Mouse (Mus musculus) cortical plate, adult 2 months (tissue): ENCODE data around the gene Ptprn2.

Source experiments
- CTCF ChIP-seq: fragments of 200-500 bp; IDR thresholded peaks from 2 replicates; pipeline ENCODE4 v1.5.1; 2011; ENCODE audit warnings: mild to moderate bottlenecking, control low read depth, low read length; ENCODE audit not compliant: insufficient read depth; ENCODE audit errors: extremely low read depth
- POLR2A ChIP-seq: fragments of 200-500 bp; IDR thresholded peaks from 2 replicates; pipeline ENCODE4 v1.6.1; 2011; ENCODE audit warnings: mild to moderate bottlenecking, low read length, control low read depth; ENCODE audit not compliant: insufficient read depth; ENCODE audit errors: extremely low read depth

DNA sequence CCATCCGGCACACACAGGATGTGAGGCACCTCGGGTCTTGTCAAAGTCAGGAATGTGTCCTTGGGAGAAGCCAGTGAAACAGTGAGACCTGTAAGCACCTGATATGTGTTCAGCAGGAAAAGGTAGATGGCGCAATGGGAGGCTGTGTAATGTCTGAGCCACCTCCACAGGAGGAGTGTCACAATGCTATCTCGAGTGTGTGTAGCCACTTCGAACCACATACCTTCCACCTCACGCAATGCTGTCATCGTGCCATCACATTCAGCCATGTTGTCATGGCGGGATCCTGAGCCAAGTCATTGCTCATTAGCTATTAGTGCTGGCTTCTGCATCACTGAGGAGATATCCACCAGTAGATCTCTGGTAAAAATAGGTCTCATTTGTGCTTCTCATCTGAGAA is 290.9 kb downstream of the Ptprn2 start:
- TF ChIP-seq CTCF (no peak), POLR2A (no peak)
